Comparison of ENCODE assay signal across 13 mouse cellular contexts in the genomic region with DNA sequence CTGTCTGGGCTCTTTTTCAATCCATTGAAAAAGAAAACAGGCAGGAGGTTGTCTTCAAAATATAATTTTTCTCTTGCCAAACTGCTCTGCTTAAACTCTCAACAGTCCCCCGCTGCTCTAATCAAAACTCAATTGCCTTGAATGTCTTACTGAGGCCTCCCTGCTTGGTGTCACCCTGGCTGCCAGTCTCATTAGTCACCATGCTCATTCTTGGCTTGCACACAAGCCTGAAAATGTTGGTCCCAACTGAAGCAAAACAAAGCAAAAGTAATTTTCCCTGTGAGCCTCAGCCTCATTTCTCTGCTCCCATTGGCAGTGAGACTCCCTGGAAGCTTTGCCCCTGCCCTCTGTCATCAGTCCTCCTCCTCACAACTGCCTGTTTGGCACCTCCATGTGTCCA.
DNase-seq lines count a peak whose midpoint lies in the region; ATAC-seq and TF ChIP-seq lines count a peak whose summit lies in the region.
"Had no signal": no experiment of that assay in that cellular context is flagged by ENCODE, and none has a peak within 500 bp of the region (broad histone marks: within the 10 kb centered on the region; RNA-seq: fewer than 3 reads in every experiment).

No protein-coding gene starts in this region.

- no peak for TF ChIP-seq POLR2A in brain, embryonic 14.5 days (IDR thresholded peaks at IDR 0.05; ENCODE audit: borderline replicate concordance, extremely low read depth, insufficient read depth, insufficient read length, poor library complexity, severe bottlenecking)

- no peak for ATAC-seq in heart, embryonic 12.5 days (ENCODE audit: insufficient number of reproducible peaks, low FRiP score)
- ATAC-seq in midbrain, postnatal 0 days (ENCODE audit: low FRiP score) = no peak
- no peak for ATAC-seq in midbrain, embryonic 13.5 days
- ATAC-seq in kidney, embryonic 14.5 days (ENCODE audit: low FRiP score, low TSS enrichment) = no peak
- ATAC-seq in cerebellum, adult (ENCODE audit: insufficient number of reproducible peaks, low FRiP score, low TSS enrichment) = no peak
- ATAC-seq: midbrain, embryonic 15.5 days had no signal

- TF ChIP-seq CTCF in midbrain, postnatal 0 days (IDR thresholded peaks at IDR 0.05) = no peak
- no peak for TF ChIP-seq CTCF in brain, embryonic 14.5 days (IDR thresholded peaks at IDR 0.05; ENCODE audit: borderline replicate concordance, extremely low read depth, insufficient read depth, insufficient read length)

- no peaks in the 10 kb centered on the region for H3K9me3 ChIP-seq in heart, embryonic 12.5 days (replicated peaks)
- H3K9me3 ChIP-seq in midbrain, postnatal 0 days (ENCODE audit: low read length) = no peaks in the 10 kb centered on the region
- no peaks in the 10 kb centered on the region for H3K9me3 ChIP-seq in midbrain, embryonic 13.5 days
- no peaks in the 10 kb centered on the region for H3K9me3 ChIP-seq in kidney, embryonic 14.5 days (ENCODE audit: control insufficient read depth, low read length)
- H3K9me3 ChIP-seq: embryonic facial prominence, embryonic 13.5 days; limb, embryonic 12.5 days; midbrain, embryonic 15.5 days; neural tube, embryonic 15.5 days had no signal

- H3K4me3 ChIP-seq in heart, embryonic 12.5 days = no peak overlapping the region
- no peak overlapping the region for H3K4me3 ChIP-seq in midbrain, postnatal 0 days (ENCODE audit: low read depth, low read length)
- no peak overlapping the region for H3K4me3 ChIP-seq in midbrain, embryonic 13.5 days (replicated peaks)
- H3K4me3 ChIP-seq in kidney, embryonic 14.5 days (ENCODE audit: low read length) = no peak overlapping the region
- H3K4me3 ChIP-seq: embryonic facial prominence, embryonic 13.5 days; limb, embryonic 12.5 days; midbrain, embryonic 15.5 days; neural tube, embryonic 15.5 days had no signal

- H3K9ac ChIP-seq in heart, embryonic 12.5 days = no peak overlapping the region
- no peak overlapping the region for H3K9ac ChIP-seq in midbrain, postnatal 0 days (replicated peaks; ENCODE audit: low read length, poor library complexity, severe bottlenecking)
- no peak overlapping the region for H3K9ac ChIP-seq in midbrain, embryonic 13.5 days (replicated peaks)
- no peak overlapping the region for H3K9ac ChIP-seq in kidney, embryonic 14.5 days (ENCODE audit: low read depth, low read length)
- H3K9ac ChIP-seq: embryonic facial prominence, embryonic 13.5 days; limb, embryonic 12.5 days; midbrain, embryonic 15.5 days; neural tube, embryonic 15.5 days had no signal

- DNase-seq in heart, adult 11 months = peak; percentile 90
- DNase-seq in midbrain, postnatal 0 days (ENCODE audit: low spot score) = peak; percentile 56
- DNase-seq in brain, embryonic 14.5 days (ENCODE audit: low read depth) = peak; percentile 56
- peak; percentile 20 for DNase-seq in lung, postnatal 14 days
- DNase-seq: right cerebral cortex, postnatal 14 days had no signal

- H3K27me3 ChIP-seq in heart, embryonic 12.5 days (replicated peaks) = no peaks in the 10 kb centered on the region
- H3K27me3 ChIP-seq in midbrain, postnatal 0 days (ENCODE audit: insufficient read depth, low read length) = no peaks in the 10 kb centered on the region
- no peaks in the 10 kb centered on the region for H3K27me3 ChIP-seq in midbrain, embryonic 13.5 days
- H3K27me3 ChIP-seq in kidney, embryonic 14.5 days (ENCODE audit: control insufficient read depth, insufficient read depth, low read length) = no peaks in the 10 kb centered on the region
- H3K27me3 ChIP-seq: embryonic facial prominence, embryonic 13.5 days; limb, embryonic 12.5 days; midbrain, embryonic 15.5 days; neural tube, embryonic 15.5 days had no signal

- no peaks in the 10 kb centered on the region for H3K4me1 ChIP-seq in heart, embryonic 12.5 days (replicated peaks)
- no peaks in the 10 kb centered on the region for H3K4me1 ChIP-seq in midbrain, postnatal 0 days (ENCODE audit: insufficient read depth, low read length)
- H3K4me1 ChIP-seq in midbrain, embryonic 13.5 days (replicated peaks) = no peaks in the 10 kb centered on the region
- no peaks in the 10 kb centered on the region for H3K4me1 ChIP-seq in kidney, embryonic 14.5 days (ENCODE audit: control insufficient read depth, insufficient read depth, low read length)
- H3K4me1 ChIP-seq: embryonic facial prominence, embryonic 13.5 days; limb, embryonic 12.5 days; midbrain, embryonic 15.5 days; neural tube, embryonic 15.5 days had no signal

- no peak overlapping the region for H3K4me2 ChIP-seq in heart, embryonic 12.5 days
- no peak overlapping the region for H3K4me2 ChIP-seq in midbrain, postnatal 0 days (ENCODE audit: low read depth, low read length, poor library complexity, severe bottlenecking)
- no peak overlapping the region for H3K4me2 ChIP-seq in midbrain, embryonic 13.5 days (replicated peaks)
- no peak overlapping the region for H3K4me2 ChIP-seq in kidney, embryonic 14.5 days (replicated peaks; ENCODE audit: low read depth, low read length)
- H3K4me2 ChIP-seq: embryonic facial prominence, embryonic 13.5 days; limb, embryonic 12.5 days; midbrain, embryonic 15.5 days; neural tube, embryonic 15.5 days had no signal

- WGBS in heart, embryonic 12.5 days = 50% methylated on average over 1 of the region's 1 CpGs
- 73% methylated on average over 1 of the region's 1 CpGs for WGBS in midbrain, postnatal 0 days
- WGBS in midbrain, embryonic 13.5 days = 77% methylated on average over 1 of the region's 1 CpGs
- 70% methylated on average over 1 of the region's 1 CpGs for WGBS in kidney, embryonic 14.5 days

- no peak overlapping the region for H3K27ac ChIP-seq in heart, embryonic 12.5 days (ENCODE audit: poor library complexity, severe bottlenecking)
- no peak overlapping the region for H3K27ac ChIP-seq in midbrain, postnatal 0 days (ENCODE audit: low read depth, low read length)
- no peak overlapping the region for H3K27ac ChIP-seq in midbrain, embryonic 13.5 days
- no peak overlapping the region for H3K27ac ChIP-seq in kidney, embryonic 14.5 days (ENCODE audit: low read depth, low read length)
- H3K27ac ChIP-seq: embryonic facial prominence, embryonic 13.5 days; limb, embryonic 12.5 days; midbrain, embryonic 15.5 days; neural tube, embryonic 15.5 days had no signal

- no peaks in the 10 kb centered on the region for H3K36me3 ChIP-seq in heart, embryonic 12.5 days
- H3K36me3 ChIP-seq in midbrain, postnatal 0 days (ENCODE audit: insufficient read depth, low read length) = no peaks in the 10 kb centered on the region
- no peaks in the 10 kb centered on the region for H3K36me3 ChIP-seq in midbrain, embryonic 13.5 days
- no peaks in the 10 kb centered on the region for H3K36me3 ChIP-seq in kidney, embryonic 14.5 days (ENCODE audit: control insufficient read depth, insufficient read depth, low read length)
- H3K36me3 ChIP-seq: embryonic facial prominence, embryonic 13.5 days; limb, embryonic 12.5 days; midbrain, embryonic 15.5 days; neural tube, embryonic 15.5 days had no signal

Comparison
In these comparisons a context has a peak if more than half of its experiments do, and no peak if none do; other contexts are left out.
1. DNase-seq: peak in every context shown above with its lines; median percentile 90 in heart, adult 11 months; 56 in midbrain, postnatal 0 days; 56 in brain, embryonic 14.5 days; 20 in lung, postnatal 14 days.